Comparison of ENCODE assay signal across 12 mouse cellular contexts in genomic region chr3:85652727-85653665, GRCm38 (mm10).
DNase-seq lines count a peak whose midpoint lies in the region; ATAC-seq lines count a peak whose summit lies in the region.
"Had no signal": no experiment of that assay in that cellular context is flagged by ENCODE, and none has a peak within 500 bp of the region (broad histone marks: within the 10 kb centered on the region; RNA-seq: fewer than 3 reads in every experiment).

No protein-coding gene starts in this region.

- H3K9me3 ChIP-seq in heart, embryonic 10.5 days, result no peaks in the 10 kb centered on the region
- H3K9me3 ChIP-seq in midbrain, embryonic 14.5 days (ENCODE audit: control insufficient read depth, low read length), result no peaks in the 10 kb centered on the region
- no peaks in the 10 kb centered on the region for H3K9me3 ChIP-seq in midbrain, embryonic 11.5 days (ENCODE audit: control insufficient read depth, low read length)
- no peaks in the 10 kb centered on the region for H3K9me3 ChIP-seq in liver, embryonic 16.5 days (replicated peaks; ENCODE audit: control insufficient read depth, low read length)

- H3K4me3 ChIP-seq in heart, embryonic 10.5 days, result no peak overlapping the region
- no peak overlapping the region for H3K4me3 ChIP-seq in midbrain, embryonic 14.5 days (replicated peaks; ENCODE audit: low read depth, low read length)
- no peak overlapping the region for H3K4me3 ChIP-seq in midbrain, embryonic 11.5 days (ENCODE audit: low read depth, low read length)
- no peak overlapping the region for H3K4me3 ChIP-seq in liver, embryonic 16.5 days (ENCODE audit: low read depth, low read length)
- H3K4me3 ChIP-seq: heart, adult 2 months had no signal

- ATAC-seq in midbrain, embryonic 14.5 days (ENCODE audit: low FRiP score, low TSS enrichment), result no peak
- ATAC-seq in midbrain, embryonic 11.5 days (ENCODE audit: low FRiP score), result no peak
- ATAC-seq in liver, embryonic 16.5 days (ENCODE audit: low read depth), result peak; percentile 35; the same call in 1 of the 2 replicates

- no peak for DNase-seq in heart, embryonic 10.5 days (ENCODE audit: low spot score)
- DNase-seq in heart, adult 9 months (ENCODE audit: low spot score in 2 of 2), result no peak
- peak; percentile 45 for DNase-seq in midbrain, embryonic 14.5 days
- DNase-seq in midbrain, embryonic 11.5 days (ENCODE audit: low spot score, missing footprints), result no peak
- no peak for DNase-seq in spleen, postnatal 14 days (ENCODE audit: low spot score in 2 of 2)
- no peak for DNase-seq in thymus, postnatal 25 days
- DNase-seq: cerebellum, postnatal 25 days; heart, adult 2 months; kidney, postnatal 10 days; left cerebral cortex, postnatal 4 days; lung, adult 2 months had no signal

- peak overlapping the region; percentile 54 for H3K27ac ChIP-seq in heart, embryonic 10.5 days
- H3K27ac ChIP-seq in midbrain, embryonic 14.5 days (replicated peaks; ENCODE audit: low read depth, low read length), result peak overlapping the region; percentile 14; the same call in 1 of the 2 replicates
- no peak overlapping the region for H3K27ac ChIP-seq in midbrain, embryonic 11.5 days (ENCODE audit: low read depth, low read length)
- no peak overlapping the region for H3K27ac ChIP-seq in liver, embryonic 16.5 days (ENCODE audit: low read length)
- H3K27ac ChIP-seq: heart, adult 2 months had no signal

- 22% methylated on average over 4 of the region's 4 CpGs for WGBS in heart, embryonic 10.5 days
- 81% methylated on average over 4 of the region's 4 CpGs for WGBS in midbrain, embryonic 14.5 days
- 85% methylated on average over 4 of the region's 4 CpGs for WGBS in midbrain, embryonic 11.5 days
- WGBS in liver, embryonic 16.5 days (ENCODE audit: insufficient replicate concordance), result 18% methylated on average over 4 of the region's 4 CpGs

- peaks cover 25% of the 10 kb centered on the region; the same call in 1 of the 2 replicates for H3K36me3 ChIP-seq in heart, embryonic 10.5 days
- H3K36me3 ChIP-seq in midbrain, embryonic 14.5 days (ENCODE audit: control insufficient read depth, insufficient read depth, low read length), result no peaks in the 10 kb centered on the region; the same call in 1 of the 2 replicates
- no peaks in the 10 kb centered on the region for H3K36me3 ChIP-seq in midbrain, embryonic 11.5 days (ENCODE audit: control insufficient read depth, insufficient read depth, low read length)
- H3K36me3 ChIP-seq in liver, embryonic 16.5 days (ENCODE audit: control insufficient read depth, insufficient read depth), result no peaks in the 10 kb centered on the region

- H3K4me1 ChIP-seq in heart, embryonic 10.5 days, result peaks cover 30% of the 10 kb centered on the region
- no peaks in the 10 kb centered on the region for H3K4me1 ChIP-seq in midbrain, embryonic 14.5 days (ENCODE audit: control insufficient read depth, insufficient read depth, low read length)
- no peaks in the 10 kb centered on the region for H3K4me1 ChIP-seq in midbrain, embryonic 11.5 days (ENCODE audit: control insufficient read depth, insufficient read depth, low read length)
- no peaks in the 10 kb centered on the region for H3K4me1 ChIP-seq in liver, embryonic 16.5 days (ENCODE audit: control insufficient read depth, low read depth, low read length)

- no peak overlapping the region for H3K9ac ChIP-seq in midbrain, embryonic 14.5 days (replicated peaks; ENCODE audit: low read length)
- no peak overlapping the region for H3K9ac ChIP-seq in midbrain, embryonic 11.5 days (ENCODE audit: low read length)
- no peak overlapping the region for H3K9ac ChIP-seq in liver, embryonic 16.5 days (ENCODE audit: low read depth, low read length)

- no peaks in the 10 kb centered on the region for H3K27me3 ChIP-seq in heart, embryonic 10.5 days (ENCODE audit: insufficient read depth, poor library complexity, severe bottlenecking)
- no peaks in the 10 kb centered on the region for H3K27me3 ChIP-seq in midbrain, embryonic 14.5 days (ENCODE audit: control insufficient read depth, insufficient read depth, low read length)
- H3K27me3 ChIP-seq in midbrain, embryonic 11.5 days (ENCODE audit: control insufficient read depth, insufficient read depth, low read length), result no peaks in the 10 kb centered on the region
- H3K27me3 ChIP-seq in liver, embryonic 16.5 days (ENCODE audit: control insufficient read depth, insufficient read depth, low read depth, low read length), result no peaks in the 10 kb centered on the region

- no peak overlapping the region for H3K4me2 ChIP-seq in midbrain, embryonic 14.5 days (ENCODE audit: low read length)
- H3K4me2 ChIP-seq in midbrain, embryonic 11.5 days, result no peak overlapping the region
- no peak overlapping the region for H3K4me2 ChIP-seq in liver, embryonic 16.5 days (ENCODE audit: low read depth, low read length)

Comparison
In these comparisons a context has a peak if more than half of its experiments do, and no peak if none do; other contexts are left out.
1. H3K27ac ChIP-seq: peak in heart, embryonic 10.5 days (single experiment) and midbrain, embryonic 14.5 days (single experiment); none in midbrain, embryonic 11.5 days (single experiment) and liver, embryonic 16.5 days (single experiment).